Mouse (Mus musculus): ENCODE measurements around the gene Lat. TPM values are rescaled to one million over a fixed set of nuclear protein-coding genes. Genes with fewer than 3 reads are reported as not detected.
"Not testable (repeated sequence)": the region's sequence is repeated elsewhere in the genome, so short reads cannot be mapped to it uniquely, and the experiment has no call there.

Lat gene
- polyA plus RNA-seq, 1 experiment from 2014 or later, result 1.9 TPM

GRCm38 (mm10) chr7:126330693-126331092, 38.7 kb downstream of the Lat start:
- Histone ChIP-seq H3K9ac (ENCODE audit: low read depth, low read length) (no peak overlapping the region), H3K4me3 (ENCODE audit: low read length) (no peak overlapping the region), H3K27me3 (ENCODE audit: control insufficient read depth, insufficient read depth, low read length) (no peaks in the 10 kb centered on the region), H3K4me1 (ENCODE audit: control insufficient read depth, insufficient read depth, low read length) (no peaks in the 10 kb centered on the region), H3K9me3 (ENCODE audit: control insufficient read depth, low read length) (no peaks in the 10 kb centered on the region), H3K4me2 (replicated peaks; ENCODE audit: low read depth, low read length) (no peak overlapping the region), H3K27ac (ENCODE audit: low read depth, low read length) (no peak overlapping the region), H3K36me3 (ENCODE audit: control insufficient read depth, insufficient read depth, low read length) (no peaks in the 10 kb centered on the region)
- ATAC-seq (ENCODE audit: low FRiP score, low TSS enrichment), result no peak
- 50% methylated on average over 2 of the region's 2 CpGs for WGBS

GRCm38 (mm10) chr7:126329907-126330645, 39.3 kb downstream of the Lat start:
- ATAC-seq (ENCODE audit: low FRiP score, low TSS enrichment), result no peak

GRCm38 (mm10) chr7:126328848-126329247, 40.5 kb downstream of the Lat start:
- H3K9ac ChIP-seq (ENCODE audit: low read depth, low read length); H3K36me3 ChIP-seq (ENCODE audit: control insufficient read depth, insufficient read depth, low read length); H3K27ac ChIP-seq (ENCODE audit: low read depth, low read length); H3K4me3 ChIP-seq (ENCODE audit: low read length); ATAC-seq (ENCODE audit: low FRiP score, low TSS enrichment); H3K4me1 ChIP-seq (ENCODE audit: control insufficient read depth, insufficient read depth, low read length); H3K9me3 ChIP-seq (ENCODE audit: control insufficient read depth, low read length); H3K27me3 ChIP-seq (ENCODE audit: control insufficient read depth, insufficient read depth, low read length); H3K4me2 ChIP-seq (replicated peaks; ENCODE audit: low read depth, low read length): not testable (repeated sequence)
- WGBS, result 97% methylated on average over 4 of the region's 6 CpGs

More at GRCm38 (mm10) chr7:126329907-126330645, 39.3 kb downstream of the Lat start:
- Histone ChIP-seq H3K4me2 (replicated peaks; ENCODE audit: low read depth, low read length) (no peak overlapping the region), H3K36me3 (ENCODE audit: control insufficient read depth, insufficient read depth, low read length) (no peaks in the 10 kb centered on the region), H3K27me3 (ENCODE audit: control insufficient read depth, insufficient read depth, low read length) (no peaks in the 10 kb centered on the region), H3K4me1 (ENCODE audit: control insufficient read depth, insufficient read depth, low read length) (no peaks in the 10 kb centered on the region), H3K4me3 (ENCODE audit: low read length) (no peak overlapping the region), H3K27ac (ENCODE audit: low read depth, low read length) (no peak overlapping the region), H3K9ac (ENCODE audit: low read depth, low read length) (no peak overlapping the region), H3K9me3 (ENCODE audit: control insufficient read depth, low read length) (no peaks in the 10 kb centered on the region)
- WGBS, result 87% methylated on average over 9 of the region's 9 CpGs

GRCm38 (mm10) chr7:126325576-126326273, 43.6 kb downstream of the Lat start:
- H3K4me1 ChIP-seq (ENCODE audit: control insufficient read depth, insufficient read depth, low read length); H3K9ac ChIP-seq (ENCODE audit: low read depth, low read length); H3K4me2 ChIP-seq (replicated peaks; ENCODE audit: low read depth, low read length); H3K4me3 ChIP-seq (ENCODE audit: low read length); H3K27ac ChIP-seq (ENCODE audit: low read depth, low read length); ATAC-seq (ENCODE audit: low FRiP score, low TSS enrichment); H3K36me3 ChIP-seq (ENCODE audit: control insufficient read depth, insufficient read depth, low read length); H3K9me3 ChIP-seq (ENCODE audit: control insufficient read depth, low read length); H3K27me3 ChIP-seq (ENCODE audit: control insufficient read depth, insufficient read depth, low read length): not testable (repeated sequence)
- 29% methylated on average over 9 of the region's 9 CpGs for WGBS

GRCm38 (mm10) chr7:126324791-126325190, 44.6 kb downstream of the Lat start:
- no peaks in the 10 kb centered on the region for H3K36me3 ChIP-seq (ENCODE audit: control insufficient read depth, insufficient read depth, low read length)
- H3K4me3 ChIP-seq (ENCODE audit: low read length), result no peak overlapping the region
- H3K27me3 ChIP-seq (ENCODE audit: control insufficient read depth, insufficient read depth, low read length), result peaks cover 3% of the 10 kb centered on the region; the same call in 1 of the 2 replicates
- H3K4me2 ChIP-seq (replicated peaks; ENCODE audit: low read depth, low read length), result no peak overlapping the region
- ATAC-seq (ENCODE audit: low FRiP score, low TSS enrichment), result no peak
- no peak overlapping the region for H3K9ac ChIP-seq (ENCODE audit: low read depth, low read length)
- no peaks in the 10 kb centered on the region for H3K9me3 ChIP-seq (ENCODE audit: control insufficient read depth, low read length)
- H3K4me1 ChIP-seq (ENCODE audit: control insufficient read depth, insufficient read depth, low read length), result no peaks in the 10 kb centered on the region
- 29% methylated on average over 3 of the region's 3 CpGs for WGBS
- H3K27ac ChIP-seq (ENCODE audit: low read depth, low read length), result no peak overlapping the region

- no peak overlapping the region for H3K27ac ChIP-seq (ENCODE audit: low read depth, low read length)
- WGBS, result 6% methylated on average over 11 of the region's 11 CpGs
- no peak overlapping the region for H3K4me3 ChIP-seq (ENCODE audit: low read length)
- H3K9ac ChIP-seq (ENCODE audit: low read depth, low read length), result no peak overlapping the region
- H3K4me2 ChIP-seq (replicated peaks; ENCODE audit: low read depth, low read length), result no peak overlapping the region
- H3K9me3 ChIP-seq (ENCODE audit: control insufficient read depth, low read length), result no peaks in the 10 kb centered on the region
- H3K36me3 ChIP-seq (ENCODE audit: control insufficient read depth, insufficient read depth, low read length), result no peaks in the 10 kb centered on the region
- no peak; the same call in 1 of the 2 replicates for ATAC-seq (ENCODE audit: low FRiP score, low TSS enrichment)
- H3K27me3 ChIP-seq (ENCODE audit: control insufficient read depth, insufficient read depth, low read length), result peaks cover 3% of the 10 kb centered on the region; the same call in 1 of the 2 replicates
- H3K4me1 ChIP-seq (ENCODE audit: control insufficient read depth, insufficient read depth, low read length), result no peaks in the 10 kb centered on the region
Observed at GRCm38 (mm10) chr7:126323729-126324128, 45.6 kb downstream of the Lat start.

- H3K4me3 ChIP-seq (ENCODE audit: low read length), result no peak overlapping the region
- no peak for ATAC-seq (ENCODE audit: low FRiP score, low TSS enrichment)
- no peaks in the 10 kb centered on the region for H3K36me3 ChIP-seq (ENCODE audit: control insufficient read depth, insufficient read depth, low read length)
- H3K4me1 ChIP-seq (ENCODE audit: control insufficient read depth, insufficient read depth, low read length), result no peaks in the 10 kb centered on the region
- no peak overlapping the region for H3K9ac ChIP-seq (ENCODE audit: low read depth, low read length)
- 71% methylated on average over 8 of the region's 8 CpGs for WGBS
- H3K9me3 ChIP-seq (ENCODE audit: control insufficient read depth, low read length), result 0 out of 2 replicates have a peak, but pooled peaks cover 4% of the 10 kb centered on the region
- no peak overlapping the region for H3K4me2 ChIP-seq (replicated peaks; ENCODE audit: low read depth, low read length)
- H3K27ac ChIP-seq (ENCODE audit: low read depth, low read length), result no peak overlapping the region
- H3K27me3 ChIP-seq (ENCODE audit: control insufficient read depth, insufficient read depth, low read length), result no peaks in the 10 kb centered on the region
Observed at GRCm38 (mm10) chr7:126314273-126314672, 55.1 kb downstream of the Lat start.
